Mouse (Mus musculus) embryonic facial prominence, embryonic 15.5 days (tissue): ENCODE data around the gene Cdc42. TPM values are rescaled to one million over a fixed set of nuclear protein-coding genes. Genes with fewer than 3 reads are reported as not detected.

Experiments
- ATAC-seq: fragments of 200-750 bp; cut with Nextera tagmentation; 2 replicates; pipeline ENCODE4 v1.8.0; 2017; ENCODE audit warnings: low read depth, moderate TSS enrichment; ENCODE audit not compliant: insufficient number of reproducible peaks, low FRiP score, low TSS enrichment
- H3K27ac ChIP-seq: fragments of 300-500 bp; sonication (generic); replicated peaks from 2 replicates; pipeline ENCODE4 v1.5.1; 2015; ENCODE audit warnings: mild to moderate bottlenecking, inconsistent platforms
- H3K27me3 ChIP-seq: fragments of 300-500 bp; sonication (generic); 2 replicates; pipeline ENCODE4 v1.6.1; 2015; ENCODE audit warnings: inconsistent platforms
- H3K36me3 ChIP-seq: fragments of 300-500 bp; sonication (generic); 2 replicates; pipeline ENCODE4 v1.6.1; 2015; ENCODE audit warnings: mild to moderate bottlenecking, inconsistent platforms
- H3K4me1 ChIP-seq: fragments of 300-500 bp; sonication (generic); 2 replicates; pipeline ENCODE4 v1.6.1; 2015; ENCODE audit warnings: inconsistent platforms
- H3K4me2 ChIP-seq: fragments of 300-500 bp; sonication (generic); replicated peaks from 2 replicates; pipeline ENCODE4 v1.6.1; 2015; ENCODE audit warnings: mild to moderate bottlenecking, inconsistent platforms
- H3K4me3 ChIP-seq: fragments of 300-500 bp; sonication (generic); replicated peaks from 2 replicates; pipeline ENCODE4 v1.5.1; 2015; ENCODE audit warnings: mild to moderate bottlenecking, inconsistent platforms
- H3K9ac ChIP-seq: fragments of 300-500 bp; sonication (generic); 2 replicates; pipeline ENCODE4 v1.6.1; 2015; ENCODE audit warnings: inconsistent platforms
- H3K9me3 ChIP-seq: fragments of 300-500 bp; sonication (generic); replicated peaks from 2 replicates; pipeline ENCODE4 v1.6.1; 2016; ENCODE audit warnings: inconsistent platforms
- WGBS: fragments of 180-500 bp; shearing (Covaris S2); methylation state at CpG from one replicate; pipeline ENCODE4 v1.1.7; 2015; 5-methylcytosine and 5-hydroxymethylcytosine counted together
- polyA plus RNA-seq: library from polyadenylated mRNA; unstranded; fragments of >200 nt; fragmentation: Nextera tagmentation; extraction: Ambion mirVana; gene quantifications from 2 replicates; pipeline ENCODE4 v1.2.1, GENCODE M21; 2015

Cdc42 gene
- polyA plus RNA-seq = 672 and 685 TPM in 2 replicates

DNA sequence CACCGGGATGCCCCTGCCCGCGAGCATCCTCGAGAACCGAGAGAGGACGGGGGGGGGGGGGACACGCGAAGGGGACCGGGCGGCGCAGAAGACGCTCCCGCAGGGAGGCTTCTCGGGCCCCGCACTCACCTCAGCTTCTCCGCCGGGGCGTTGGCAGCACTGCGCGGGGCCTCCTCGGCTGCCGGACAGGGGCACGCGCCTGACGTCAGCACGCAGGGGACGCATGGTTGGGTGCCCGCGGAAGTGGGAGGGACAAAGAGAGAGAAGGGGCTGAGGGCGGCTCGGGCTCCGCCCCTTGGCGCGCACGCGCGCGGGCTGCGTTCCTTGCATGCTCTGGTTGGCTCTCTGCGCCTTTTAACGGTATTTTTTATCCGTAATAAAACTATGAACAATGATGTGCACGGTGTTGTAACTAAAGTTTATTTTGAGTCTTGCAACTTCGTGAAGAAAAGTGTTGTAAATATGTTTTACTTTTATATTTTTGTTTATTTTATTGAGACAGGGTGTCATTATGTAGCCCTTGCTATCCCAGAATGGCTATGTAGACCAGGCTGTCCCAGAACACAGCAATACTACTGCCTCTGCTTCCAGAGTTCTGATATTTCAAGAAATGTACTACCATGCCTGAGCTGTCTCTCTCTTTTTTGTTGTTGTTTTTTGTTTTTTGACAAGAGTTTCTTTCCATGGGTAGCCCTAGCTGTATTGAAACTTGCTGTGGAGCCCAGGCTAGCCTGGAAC is at the start of gene Cdc42:
Cdc42 (minus strand) TSS at position 204 of the 738 bp plus-strand sequence.
- peak; percentile 98 for ATAC-seq
- Histone ChIP-seq H3K36me3 (no peaks in the 10 kb centered on the region), H3K9me3 (no peaks in the 10 kb centered on the region), H3K4me1 (peaks cover 25% of the 10 kb centered on the region), H3K27me3 (no peaks in the 10 kb centered on the region), H3K27ac (peak within 1 kb of the TSS; percentile 96), H3K9ac (peak within 1 kb of the TSS; percentile 100), H3K4me2 (peak within 1 kb of the TSS; percentile 65), H3K4me3 (peak within 1 kb of the TSS; percentile 94)
- under 1% methylated on average over 39 of the region's 44 CpGs for WGBS

DNA sequence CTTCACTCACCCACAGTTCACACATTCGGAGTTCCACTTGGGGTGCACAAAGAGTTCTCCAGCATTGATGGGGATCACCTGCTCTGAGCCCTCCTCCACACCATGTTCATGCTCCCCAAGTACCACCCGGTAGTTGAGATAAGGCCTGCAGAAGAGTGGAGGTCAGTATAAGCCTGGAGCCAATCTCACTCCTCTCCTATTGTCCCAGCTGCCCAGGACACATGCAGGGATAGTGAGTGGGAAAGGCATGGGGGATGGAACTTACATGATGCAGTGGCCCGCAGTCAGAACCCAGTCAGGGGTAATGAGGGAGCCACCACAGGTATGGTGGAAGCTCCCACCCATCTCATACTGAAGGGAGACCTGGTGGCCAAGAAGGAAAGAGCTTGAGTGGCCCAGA is 48.1 kb upstream of the Cdc42 start:
- 94% methylated on average over 3 of the region's 3 CpGs for WGBS
- no peaks in the 10 kb centered on the region for H3K27me3 ChIP-seq
- no peak overlapping the region for H3K4me2 ChIP-seq
- H3K4me1 ChIP-seq = no peaks in the 10 kb centered on the region
- H3K36me3 ChIP-seq = no peaks in the 10 kb centered on the region
- H3K4me3 ChIP-seq = no peak overlapping the region
- no peak for ATAC-seq
- H3K9me3 ChIP-seq = no peaks in the 10 kb centered on the region
- no peak overlapping the region for H3K27ac ChIP-seq
- no peak overlapping the region for H3K9ac ChIP-seq

DNA sequence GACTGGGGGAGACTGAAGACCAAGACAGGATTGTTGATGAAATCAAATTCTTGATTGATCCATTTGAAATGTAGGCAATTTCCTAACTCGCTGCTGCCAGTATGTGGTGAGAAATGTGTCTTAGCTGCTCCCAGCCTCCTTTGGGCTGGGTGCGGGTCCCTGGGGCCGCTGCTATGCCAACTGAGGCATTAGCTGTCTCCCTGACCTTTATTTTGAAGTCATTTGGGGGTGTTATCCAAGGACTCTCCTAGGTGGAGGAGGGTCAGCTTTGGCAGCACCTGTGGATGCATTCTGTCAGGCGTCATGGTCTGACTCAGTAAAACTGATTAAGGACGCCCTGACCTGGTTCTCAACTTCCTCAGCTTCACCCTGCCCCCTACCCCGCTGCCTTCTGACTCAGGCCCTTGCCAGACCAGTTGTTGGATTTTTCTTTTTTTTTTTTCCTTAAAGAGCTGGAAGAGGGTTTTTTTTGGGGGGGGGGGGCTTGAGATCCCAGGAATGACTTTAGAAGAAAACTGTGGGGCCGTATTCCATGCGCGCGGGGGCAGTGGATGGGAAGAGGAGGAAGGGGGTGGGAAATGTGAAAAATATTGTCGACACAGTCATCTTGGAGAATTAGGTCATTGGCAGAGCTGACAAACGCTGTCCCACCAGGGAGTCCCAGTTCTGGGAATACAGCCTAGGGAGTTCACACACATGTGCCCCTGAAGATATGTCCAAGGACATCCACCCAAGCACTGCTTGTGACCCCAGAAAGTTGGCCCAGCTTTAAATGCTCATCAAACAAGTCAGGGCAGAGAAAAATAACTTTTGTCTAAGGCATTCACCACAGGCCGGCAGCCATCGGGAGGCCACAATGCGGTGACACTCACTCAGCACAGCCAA is 39.4 kb upstream of the Cdc42 start:
- 76% methylated on average over 15 of the region's 15 CpGs for WGBS
- Histone ChIP-seq H3K4me2 (no peak overlapping the region), H3K27ac (no peak overlapping the region), H3K36me3 (no peaks in the 10 kb centered on the region), H3K4me1 (0 out of 2 replicates have a peak, but pooled peaks cover 3% of the 10 kb centered on the region), H3K4me3 (no peak overlapping the region), H3K9ac (no peak overlapping the region), H3K9me3 (no peaks in the 10 kb centered on the region), H3K27me3 (no peaks in the 10 kb centered on the region)
- ATAC-seq = no peak

- Histone ChIP-seq H3K27ac (no peak overlapping the region), H3K9me3 (no peaks in the 10 kb centered on the region), H3K4me3 (no peak overlapping the region), H3K4me2 (no peak overlapping the region), H3K4me1 (peaks cover 10% of the 10 kb centered on the region; the same call in 1 of the 2 replicates), H3K27me3 (no peaks in the 10 kb centered on the region), H3K36me3 (no peaks in the 10 kb centered on the region), H3K9ac (no peak overlapping the region)
- ATAC-seq = no peak
- 59% methylated on average over 9 of the region's 9 CpGs for WGBS
Observed at GRCm38 (mm10) chr4:137393378-137394135, 36.0 kb upstream of the Cdc42 start.

GRCm38 (mm10) chr4:137392874-137393273 is 35.4 kb upstream of the Cdc42 start:
- Histone ChIP-seq H3K27me3 (no peaks in the 10 kb centered on the region), H3K4me2 (no peak overlapping the region), H3K9ac (no peak overlapping the region), H3K4me3 (no peak overlapping the region), H3K27ac (no peak overlapping the region), H3K9me3 (no peaks in the 10 kb centered on the region), H3K4me1 (peaks cover 10% of the 10 kb centered on the region; the same call in 1 of the 2 replicates), H3K36me3 (no peaks in the 10 kb centered on the region)
- 83% methylated on average over 9 of the region's 9 CpGs for WGBS
- ATAC-seq = no peak

DNA sequence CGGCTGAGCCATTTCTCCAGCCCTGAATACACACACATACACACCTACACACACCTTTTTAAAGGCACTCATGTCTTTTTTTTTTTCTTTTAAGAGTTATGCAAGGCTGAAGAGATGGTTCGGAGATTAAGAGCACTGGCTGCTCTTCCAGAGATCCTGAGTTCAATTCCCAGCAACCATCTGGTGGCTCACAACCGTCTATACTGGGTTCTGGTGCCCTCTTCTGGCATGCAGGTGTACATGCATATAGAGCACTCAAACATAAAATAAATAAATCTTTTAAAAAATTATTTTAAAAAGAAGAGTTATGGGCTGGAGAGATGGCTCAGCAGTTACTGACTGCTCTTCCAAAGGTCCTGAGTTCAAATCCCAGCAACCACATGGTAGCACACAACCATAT is 33.8 kb upstream of the Cdc42 start:
- no peaks in the 10 kb centered on the region for H3K36me3 ChIP-seq
- no peak for ATAC-seq
- H3K9me3 ChIP-seq = no peaks in the 10 kb centered on the region
- H3K9ac ChIP-seq = no peak overlapping the region
- H3K4me2 ChIP-seq = no peak overlapping the region
- H3K4me3 ChIP-seq = no peak overlapping the region
- H3K27ac ChIP-seq = no peak overlapping the region
- H3K27me3 ChIP-seq = no peaks in the 10 kb centered on the region
- peaks cover 12% of the 10 kb centered on the region; the same call in 1 of the 2 replicates for H3K4me1 ChIP-seq
- 89% methylated on average over 3 of the region's 3 CpGs for WGBS

- no peak for ATAC-seq
- 87% methylated on average over 4 of the region's 4 CpGs for WGBS
- no peak overlapping the region for H3K4me3 ChIP-seq
Observed at GRCm38 (mm10) chr4:137390196-137390595, 32.7 kb upstream of the Cdc42 start.

DNA sequence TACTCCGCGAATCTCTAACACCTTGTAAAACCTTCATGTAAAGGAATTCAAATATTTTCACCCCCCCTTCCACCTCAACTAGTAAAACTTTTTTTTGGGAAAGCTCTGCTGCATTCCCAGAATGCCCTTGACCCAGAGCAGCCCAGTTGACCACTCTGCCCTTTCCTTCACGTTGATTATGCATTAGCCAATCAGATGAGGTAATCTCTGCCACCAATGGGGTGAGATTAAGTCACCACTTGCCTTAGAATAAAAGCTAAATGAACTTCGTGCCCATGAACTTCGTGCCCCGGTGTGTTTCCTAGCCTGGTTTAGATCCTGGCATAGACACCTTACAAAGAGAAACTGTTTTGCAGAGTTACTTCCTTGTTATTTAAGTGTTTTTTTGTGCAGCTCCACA is 31.5 kb upstream of the Cdc42 start:
- Histone ChIP-seq H3K36me3 (no peaks in the 10 kb centered on the region), H3K9me3 (no peaks in the 10 kb centered on the region), H3K4me3 (peak overlapping the region; percentile 76), H3K27ac (peak overlapping the region; percentile 93), H3K9ac (peak overlapping the region; percentile 68), H3K27me3 (no peaks in the 10 kb centered on the region), H3K4me2 (peak overlapping the region; percentile 51), H3K4me1 (peaks cover 12% of the 10 kb centered on the region; the same call in 1 of the 2 replicates)
- ATAC-seq = no peak
- 47% methylated on average over 6 of the region's 6 CpGs for WGBS

More at GRCm38 (mm10) chr4:137390196-137390595, 32.7 kb upstream of the Cdc42 start:
- no peaks in the 10 kb centered on the region for H3K27me3 ChIP-seq
- H3K27ac ChIP-seq = no peak overlapping the region
- no peaks in the 10 kb centered on the region for H3K9me3 ChIP-seq
- H3K9ac ChIP-seq = no peak overlapping the region
- peaks cover 12% of the 10 kb centered on the region; the same call in 1 of the 2 replicates for H3K4me1 ChIP-seq
- no peaks in the 10 kb centered on the region for H3K36me3 ChIP-seq
- no peak overlapping the region for H3K4me2 ChIP-seq

GRCm38 (mm10) chr4:137388059-137388794 is 30.7 kb upstream of the Cdc42 start:
- Histone ChIP-seq H3K4me2 (peak overlapping the region; percentile 51), H3K36me3 (no peaks in the 10 kb centered on the region), H3K9me3 (no peaks in the 10 kb centered on the region), H3K4me1 (peaks cover 12% of the 10 kb centered on the region; the same call in 1 of the 2 replicates), H3K4me3 (peak overlapping the region; percentile 76), H3K9ac (peak overlapping the region; percentile 68), H3K27me3 (no peaks in the 10 kb centered on the region), H3K27ac (peak overlapping the region; percentile 93)
- 1% methylated on average over 46 of the region's 46 CpGs for WGBS
- ATAC-seq = peak; percentile 93

- no peak; the same call in 1 of the 2 replicates for ATAC-seq
- no peaks in the 10 kb centered on the region for H3K36me3 ChIP-seq
- peak overlapping the region; percentile 51 for H3K4me2 ChIP-seq
- H3K9ac ChIP-seq = peak overlapping the region; percentile 68
- H3K27ac ChIP-seq = peak overlapping the region; percentile 93
- under 1% methylated on average over 20 of the region's 20 CpGs for WGBS
- H3K4me3 ChIP-seq = peak overlapping the region; percentile 76
- H3K27me3 ChIP-seq = no peaks in the 10 kb centered on the region
- H3K9me3 ChIP-seq = no peaks in the 10 kb centered on the region
- peaks cover 9% of the 10 kb centered on the region; the same call in 1 of the 2 replicates for H3K4me1 ChIP-seq
Observed at GRCm38 (mm10) chr4:137387482-137388058, 30.1 kb upstream of the Cdc42 start.
